9 mouse cellular contexts compared by ENCODE assay signal in the genomic region with DNA sequence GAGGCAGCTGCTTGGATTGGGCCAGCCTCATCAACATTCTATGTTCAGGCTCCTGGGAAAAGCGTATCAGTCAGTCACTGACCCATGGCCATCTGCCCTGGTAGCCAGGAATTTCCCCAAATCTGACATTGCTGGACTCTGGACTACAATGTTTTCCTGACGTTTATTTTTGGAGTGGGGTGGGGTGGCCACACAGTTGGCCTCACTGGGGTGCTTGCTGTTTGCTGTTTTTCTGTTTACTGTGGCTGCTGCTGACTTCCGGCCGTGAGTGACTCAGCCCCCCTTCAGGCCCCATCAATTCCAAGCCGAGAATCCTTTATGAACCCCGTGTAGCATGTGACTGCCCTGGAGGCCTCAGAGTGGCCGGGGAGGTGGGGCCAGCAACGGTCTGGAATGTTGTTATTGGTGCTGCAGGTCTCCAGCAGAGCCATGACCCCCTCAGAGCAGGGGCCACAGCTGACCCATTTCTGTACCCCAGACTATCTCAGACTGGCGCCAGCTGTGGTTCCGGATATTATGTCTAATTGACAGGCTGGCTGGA. TPM values are rescaled to one million over a fixed set of nuclear protein-coding genes. Genes with fewer than 3 reads are reported as not detected.
A peak's percentile ranks its signal among the peaks of the same experiment; 100 is the strongest.
DNase-seq lines count a peak whose midpoint lies in the region; ATAC-seq and TF ChIP-seq lines count a peak whose summit lies in the region.
"Had no signal": no experiment of that assay in that cellular context is flagged by ENCODE, and none has a peak within 500 bp of the region (broad histone marks: within the 10 kb centered on the region; RNA-seq: fewer than 3 reads in every experiment).

No protein-coding gene starts in this region.

- no peaks in the 10 kb centered on the region for H3K36me3 ChIP-seq in lung, embryonic 15.5 days

- H3K4me2 ChIP-seq in lung, embryonic 15.5 days: peak overlapping the region; percentile 12; the same call in 1 of the 2 replicates

- H3K27me3 ChIP-seq in lung, embryonic 15.5 days: no peaks in the 10 kb centered on the region

- peak; percentile 30 to 36 for DNase-seq in lung, adult 18-20 months
- no peak for DNase-seq in lung, postnatal 14 days
- peak; percentile 82 to 89 for DNase-seq in kidney, adult 8-10 months
- no peak for DNase-seq in left cerebral cortex, postnatal 36 days (ENCODE audit: low spot score in 2 of 2)
- no peak for DNase-seq in frontal cortex, postnatal 10 days (ENCODE audit: low spot score in 2 of 2)
- DNase-seq in cerebellum, adult 9-10 months: no peak

- ATAC-seq in lung, embryonic 15.5 days (ENCODE audit: borderline replicate concordance, extremely low read depth, low FRiP score, low TSS enrichment): peak; percentile 54; the same call in 1 of the 2 replicates

- TF ChIP-seq CTCF in embryonic fibroblast, embryonic 13.5 days (IDR thresholded peaks at IDR 0.05; ENCODE audit: borderline replicate concordance, insufficient read depth, low read length): no peak

- WGBS in lung, embryonic 15.5 days: 25% methylated on average over 10 of the region's 10 CpGs

- H3K9ac ChIP-seq in lung, embryonic 15.5 days: no peak overlapping the region

- H3K4me3 ChIP-seq in embryonic fibroblast, embryonic 13.5 days (ENCODE audit: insufficient read depth, low read length): no peak overlapping the region
- no peak overlapping the region for H3K4me3 ChIP-seq in lung, embryonic 15.5 days

- no peaks in the 10 kb centered on the region for H3K9me3 ChIP-seq in lung, embryonic 15.5 days

- intact Hi-C loops in left cerebral cortex, postnatal 36 days (cut with DNase I): loop anchor here (10.0 kb wide), 1 partner anchor 187 kb away; no protein-coding TSS in a partner anchor

- no peak for TF ChIP-seq POLR2A in embryonic fibroblast, embryonic 13.5 days (IDR thresholded peaks at IDR 0.05; ENCODE audit: low read depth, low read length)

- H3K27ac ChIP-seq in embryonic fibroblast, embryonic 13.5 days (ENCODE audit: insufficient read depth, low read length): peak overlapping the region; percentile 59
- peak overlapping the region; percentile 67 for H3K27ac ChIP-seq in lung, embryonic 15.5 days

- H3K4me1 ChIP-seq in embryonic fibroblast, embryonic 13.5 days (ENCODE audit: control insufficient read depth, insufficient read depth, low read length): peaks cover 4% of the 10 kb centered on the region; the same call in 1 of the 2 replicates
- H3K4me1 ChIP-seq in lung, embryonic 15.5 days: peaks cover 41% of the 10 kb centered on the region

RNA-seq across cellular contexts. Expression of a gene that starts 2.5 kb away (rescaled TPM):
- polyA plus RNA-seq in embryonic fibroblast, embryonic 13.5 days (2011; ENCODE audit: insufficient read length, low read depth, missing spikeins): 24.1 and 29.2 TPM in 2 replicates
- 37.9 and 45.3 TPM in 2 replicates for polyA plus RNA-seq in lung, embryonic 15.5 days (2015; fragmentation: Nextera tagmentation; extraction: Ambion mirVana)
- total RNA-seq in left cerebral cortex, postnatal 36 days (2021): under 1 TPM; 0.32 to 0.86 TPM

RNA-seq across cellular contexts. Expression of a gene that starts 35.6 kb away (rescaled TPM):
- polyA plus RNA-seq in embryonic fibroblast, embryonic 13.5 days (2011; ENCODE audit: insufficient read length, low read depth, missing spikeins): 1.4 and 1.9 TPM in 2 replicates
- polyA plus RNA-seq in lung, embryonic 15.5 days (2015; fragmentation: Nextera tagmentation; extraction: Ambion mirVana): 1.1 and 1.2 TPM in 2 replicates
- total RNA-seq in left cerebral cortex, postnatal 36 days (2021): 10 to 100 TPM; 35.2 to 38.8 TPM

RNA-seq across cellular contexts. Expression of a gene that starts 43.6 kb away (rescaled TPM):
- polyA plus RNA-seq in embryonic fibroblast, embryonic 13.5 days (2011; ENCODE audit: insufficient read length, low read depth, missing spikeins): 78.1 and 90.4 TPM in 2 replicates
- polyA plus RNA-seq in lung, embryonic 15.5 days (2015; fragmentation: Nextera tagmentation; extraction: Ambion mirVana): 37.8 and 40.9 TPM in 2 replicates
- total RNA-seq in left cerebral cortex, postnatal 36 days (2021): 10 to 100 TPM; 66.6 to 82.6 TPM

RNA-seq across cellular contexts. Expression of a gene that starts 56.7 kb away (rescaled TPM):
- polyA plus RNA-seq in embryonic fibroblast, embryonic 13.5 days (2011; ENCODE audit: insufficient read length, low read depth, missing spikeins): not detected in 2 replicates
- not detected in 2 replicates for polyA plus RNA-seq in lung, embryonic 15.5 days (2015; fragmentation: Nextera tagmentation; extraction: Ambion mirVana)
- total RNA-seq in left cerebral cortex, postnatal 36 days (2021): not detected
- total RNA-seq: left cerebral cortex, postnatal 25 days had no signal

Comparison
In these comparisons a context has a peak if more than half of its experiments do, and no peak if none do; other contexts are left out.
1. DNase-seq: peak in lung, adult 18-20 months (2 of 2) and kidney, adult 8-10 months (2 of 2); none in lung, postnatal 14 days (single experiment), left cerebral cortex, postnatal 36 days (0 of 2), frontal cortex, postnatal 10 days (0 of 2) and cerebellum, adult 9-10 months (single experiment).